ENCODE assay signal across 33 mouse cellular contexts in the genomic region with DNA sequence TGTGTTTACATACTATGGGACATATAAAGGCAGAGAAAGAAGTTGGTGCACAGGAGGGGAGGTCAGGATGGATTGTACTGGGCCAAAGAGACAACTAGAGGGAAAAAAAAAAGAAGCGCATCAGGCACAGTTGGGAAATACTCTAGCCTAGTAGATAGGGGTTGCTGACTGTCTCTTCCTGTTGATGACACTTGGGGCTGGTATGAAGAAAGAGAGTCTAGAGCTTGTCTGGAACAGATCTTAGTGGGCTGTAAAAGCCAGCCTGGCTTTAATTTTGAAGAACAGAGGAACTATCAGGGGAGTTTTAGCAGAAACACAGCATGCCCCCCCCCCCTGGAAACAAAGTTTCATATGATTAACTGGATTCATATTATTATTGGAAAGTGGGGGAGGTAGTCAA. TPM values are rescaled to one million over a fixed set of nuclear protein-coding genes. Genes with fewer than 3 reads are reported as not detected.
DNase-seq lines count a peak whose midpoint lies in the region; ATAC-seq and TF ChIP-seq lines count a peak whose summit lies in the region.
"Had no signal": no experiment of that assay in that cellular context is flagged by ENCODE, and none has a peak within 500 bp of the region (broad histone marks: within the 10 kb centered on the region; RNA-seq: fewer than 3 reads in every experiment).

No protein-coding gene starts in this region.

- H3K27me3 ChIP-seq in liver, postnatal 0 days (ENCODE audit: insufficient read depth, low read length) = no peaks in the 10 kb centered on the region
- no peaks in the 10 kb centered on the region for H3K27me3 ChIP-seq in liver, embryonic 12.5 days (replicated peaks)
- no peaks in the 10 kb centered on the region for H3K27me3 ChIP-seq in stomach, postnatal 0 days (ENCODE audit: control insufficient read depth, insufficient read depth, low read length)
- H3K27me3 ChIP-seq: embryonic facial prominence, embryonic 13.5 days; heart, embryonic 13.5 days; intestine, embryonic 15.5 days; midbrain, embryonic 13.5 days; neural tube, embryonic 13.5 days; stomach, embryonic 15.5 days had no signal

- H3K4me2 ChIP-seq in liver, postnatal 0 days (ENCODE audit: low read depth, low read length) = no peak overlapping the region
- no peak overlapping the region for H3K4me2 ChIP-seq in liver, embryonic 12.5 days
- no peak overlapping the region for H3K4me2 ChIP-seq in stomach, postnatal 0 days (replicated peaks; ENCODE audit: low read depth)
- H3K4me2 ChIP-seq: hindbrain, embryonic 14.5 days; intestine, embryonic 15.5 days; lung, embryonic 14.5 days; midbrain, embryonic 13.5 days; neural tube, embryonic 13.5 days; stomach, embryonic 15.5 days had no signal

- DNase-seq in liver, postnatal 0 days = no peak
- peak; percentile 49 for DNase-seq in CD4-positive, CD25-positive, alpha-beta regulatory T cell, adult 2 months (ENCODE audit: low read depth, low spot score)
- DNase-seq in spleen, postnatal 36 days (ENCODE audit: low spot score in 2 of 2) = no peak
- DNase-seq in kidney, postnatal 14 days = no peak
- DNase-seq in stomach, postnatal 0 days (ENCODE audit: low spot score) = no peak
- DNase-seq: adrenal gland, postnatal 14 days; cerebellum, adult 11 months; cerebellum, postnatal 10 days; embryo, embryonic 11 days; gastrocnemius, postnatal 10 days; heart, adult 11 months; heart, postnatal 36 days; kidney, adult 8-10 months; kidney, postnatal 10 days; layer of hippocampus, postnatal 36 days; lung, embryonic 14.5 days; right cerebral cortex, postnatal 4 days; thymus, adult 18-20 months; thymus, postnatal 36 days had no signal

- H3K36me3 ChIP-seq in liver, postnatal 0 days (replicated peaks; ENCODE audit: insufficient read depth, low read length) = no peaks in the 10 kb centered on the region
- H3K36me3 ChIP-seq in liver, embryonic 12.5 days = no peaks in the 10 kb centered on the region
- H3K36me3 ChIP-seq in stomach, postnatal 0 days (ENCODE audit: control insufficient read depth, insufficient read depth, low read length) = no peaks in the 10 kb centered on the region
- H3K36me3 ChIP-seq: embryonic facial prominence, embryonic 13.5 days; heart, embryonic 13.5 days; intestine, embryonic 15.5 days; midbrain, embryonic 13.5 days; neural tube, embryonic 13.5 days; stomach, embryonic 15.5 days had no signal

- TF ChIP-seq EP300 in liver, postnatal 0 days (IDR thresholded peaks at IDR 0.05; ENCODE audit: low read depth) = no peak
- TF ChIP-seq EP300 in stomach, postnatal 0 days (optimal IDR thresholded peaks at IDR 0.05) = no peak

- no peak for TF ChIP-seq CTCF in liver, postnatal 0 days (IDR thresholded peaks at IDR 0.05; ENCODE audit: low read depth)
- no peak for TF ChIP-seq CTCF in bone marrow macrophage, adult 2 months (IDR thresholded peaks at IDR 0.05; ENCODE audit: low read depth, low read length)
- TF ChIP-seq CTCF in stomach, postnatal 0 days (IDR thresholded peaks at IDR 0.05; ENCODE audit: low read depth) = no peak

- H3K4me1 ChIP-seq in liver, postnatal 0 days (ENCODE audit: insufficient read depth) = peaks cover 3% of the 10 kb centered on the region; the same call in 1 of the 2 replicates
- H3K4me1 ChIP-seq in liver, embryonic 12.5 days = no peaks in the 10 kb centered on the region
- H3K4me1 ChIP-seq in bone marrow macrophage, adult 2 months (ENCODE audit: control insufficient read depth, insufficient read depth, low read length) = peaks cover 29% of the 10 kb centered on the region
- H3K4me1 ChIP-seq in stomach, postnatal 0 days (replicated peaks; ENCODE audit: control insufficient read depth, insufficient read depth) = no peaks in the 10 kb centered on the region
- H3K4me1 ChIP-seq: midbrain, embryonic 13.5 days; neural tube, embryonic 13.5 days; stomach, embryonic 15.5 days had no signal

- no peak for ATAC-seq in liver, postnatal 0 days
- no peak for ATAC-seq in liver, embryonic 12.5 days
- peak; percentile 90 for ATAC-seq in megakaryocyte progenitor cell, adult 5-6 weeks (replicated peaks; ENCODE audit: poor library complexity)
- ATAC-seq in stomach, postnatal 0 days (ENCODE audit: low FRiP score, low TSS enrichment) = no peak
- ATAC-seq: forebrain, embryonic 14.5 days; intestine, embryonic 15.5 days; midbrain, embryonic 13.5 days had no signal

- no peak for TF ChIP-seq POLR2A in bone marrow macrophage, adult 2 months (IDR thresholded peaks at IDR 0.05; ENCODE audit: borderline replicate concordance, low read depth, low read length)

- no peak overlapping the region for H3K9ac ChIP-seq in liver, postnatal 0 days (replicated peaks)
- no peak overlapping the region for H3K9ac ChIP-seq in liver, embryonic 12.5 days
- no peak overlapping the region for H3K9ac ChIP-seq in stomach, postnatal 0 days (ENCODE audit: low read length)
- H3K9ac ChIP-seq: embryonic facial prominence, embryonic 13.5 days; hindbrain, embryonic 14.5 days; intestine, embryonic 15.5 days; lung, embryonic 14.5 days; midbrain, embryonic 13.5 days; neural tube, embryonic 13.5 days; stomach, embryonic 15.5 days had no signal

- no peak overlapping the region for H3K4me3 ChIP-seq in liver, postnatal 0 days (ENCODE audit: low read depth, low read length)
- no peak overlapping the region for H3K4me3 ChIP-seq in liver, embryonic 12.5 days
- H3K4me3 ChIP-seq in bone marrow macrophage, adult 2 months (ENCODE audit: insufficient read depth, low read length) = no peak overlapping the region
- no peak overlapping the region for H3K4me3 ChIP-seq in stomach, postnatal 0 days (ENCODE audit: low read depth, low read length)
- H3K4me3 ChIP-seq: embryonic facial prominence, embryonic 13.5 days; erythroblast, embryonic 14.5 days; heart, embryonic 13.5 days; intestine, embryonic 15.5 days; layer of hippocampus, adult 2 months; midbrain, embryonic 13.5 days; neural tube, embryonic 13.5 days; stomach, embryonic 15.5 days had no signal

- 0 out of 2 replicates have a peak overlapping the region, but pooled peaks have one; percentile 44 for H3K27ac ChIP-seq in liver, postnatal 0 days (ENCODE audit: low read depth)
- H3K27ac ChIP-seq in liver, embryonic 12.5 days = no peak overlapping the region
- peak overlapping the region; percentile 62 for H3K27ac ChIP-seq in bone marrow macrophage, adult 2 months (ENCODE audit: insufficient read depth, low read depth, low read length)
- no peak overlapping the region for H3K27ac ChIP-seq in stomach, postnatal 0 days (replicated peaks)
- H3K27ac ChIP-seq: hindbrain, embryonic 14.5 days; intestine, embryonic 15.5 days; layer of hippocampus, adult 2 months; midbrain, embryonic 13.5 days; neural tube, embryonic 13.5 days had no signal

- 86% methylated on average over 1 of the region's 1 CpGs for WGBS in liver, postnatal 0 days (ENCODE audit: insufficient replicate concordance)
- WGBS in liver, embryonic 12.5 days (ENCODE audit: insufficient replicate concordance) = 70% methylated on average over 1 of the region's 1 CpGs
- WGBS in stomach, postnatal 0 days = 97% methylated on average over 1 of the region's 1 CpGs

- no peaks in the 10 kb centered on the region for H3K9me3 ChIP-seq in liver, postnatal 0 days (ENCODE audit: low read length)
- H3K9me3 ChIP-seq in liver, embryonic 12.5 days (replicated peaks) = no peaks in the 10 kb centered on the region
- no peaks in the 10 kb centered on the region for H3K9me3 ChIP-seq in stomach, postnatal 0 days (ENCODE audit: control insufficient read depth, low read length)
- H3K9me3 ChIP-seq: embryonic facial prominence, embryonic 13.5 days; heart, embryonic 13.5 days; intestine, embryonic 15.5 days; midbrain, embryonic 13.5 days; neural tube, embryonic 13.5 days; stomach, embryonic 15.5 days had no signal

RNA-seq across cellular contexts. Expression of gene Cd101, which starts 1.3 kb away (rescaled TPM):
- 0.09 and 0.12 TPM in 2 replicates for polyA plus RNA-seq in liver, postnatal 0 days (2015; fragmentation: Nextera tagmentation; extraction: Ambion mirVana)
- 0.04 and 0.08 TPM in 2 replicates for polyA plus RNA-seq in liver, embryonic 12.5 days (2016; fragmentation: Nextera tagmentation; extraction: Ambion mirVana)
- polyA plus RNA-seq in bone marrow macrophage, adult 2 months (2012; ENCODE audit: insufficient read depth, insufficient read length, missing spikeins) = 2.4 and 2.9 TPM in 2 replicates
- total RNA-seq in megakaryocyte progenitor cell, adult 5-6 weeks (2015) = 0.20 TPM in 1 of 2 replicates, not detected in the other
- 0.41 and 0.42 TPM in 2 replicates for total RNA-seq in megakaryocyte progenitor cell, adult 5-6 weeks (2017)
- 0.06 and 0.11 TPM in 2 replicates for polyA plus RNA-seq in stomach, postnatal 0 days (2015; fragmentation: Nextera tagmentation; extraction: Ambion mirVana)
- total RNA-seq: liver, adult 2 months had no signal
- polyA plus RNA-seq: erythroblast, embryonic 14.5 days; forebrain, embryonic 14.5 days; midbrain, embryonic 13.5 days had no signal

Comparison
In these comparisons a context has a peak if more than half of its experiments do, and no peak if none do; other contexts are left out.
1. H3K27ac ChIP-seq: peak in liver, postnatal 0 days (single experiment) and bone marrow macrophage, adult 2 months (single experiment); none in liver, embryonic 12.5 days (single experiment) and stomach, postnatal 0 days (single experiment).